Mouse (Mus musculus): ENCODE data around the gene BC067074. TPM values are rescaled to one million over a fixed set of nuclear protein-coding genes. Genes with fewer than 3 reads are reported as not detected.

Gene BC067074
- total RNA-seq, 1 experiment from 2014 or later: 0.40 TPM

DNA sequence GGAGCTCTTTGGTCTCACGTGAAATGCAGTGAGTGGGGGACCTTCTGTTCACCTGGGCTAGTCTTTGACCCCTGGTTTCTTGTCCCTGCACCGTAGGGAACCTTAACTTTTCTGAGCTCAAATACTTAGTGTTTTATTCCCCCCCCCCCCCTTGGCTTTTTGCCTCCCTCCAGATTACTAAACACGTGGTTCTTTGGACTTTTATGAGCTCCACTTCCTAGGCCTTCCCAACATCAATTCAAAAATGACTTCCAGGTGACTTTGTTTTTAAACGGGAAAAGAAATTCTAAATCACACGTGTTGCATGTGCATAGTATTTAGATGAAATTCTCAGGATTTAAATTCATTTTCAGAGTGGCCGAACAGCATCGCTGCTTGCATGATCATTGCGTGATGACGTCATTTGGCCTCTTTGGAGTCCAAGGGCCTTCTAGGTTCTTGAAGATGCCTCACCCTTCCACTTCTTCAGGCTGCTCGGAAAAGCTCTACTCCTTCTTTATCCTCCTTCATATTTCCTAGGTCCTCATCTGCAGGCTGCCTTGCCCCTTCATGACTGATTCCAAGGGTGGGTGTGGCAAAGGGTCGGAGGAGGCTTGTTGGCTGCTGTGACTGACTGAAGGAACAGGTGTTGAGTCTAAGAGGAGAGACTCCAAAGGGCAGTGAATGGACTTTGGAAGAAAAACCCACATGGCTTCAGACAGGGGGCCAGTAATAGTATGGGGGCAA lies 911 bp downstream of the BC067074 start:
- ATAC-seq (replicated peaks in 1 of 2; ENCODE audit: insufficient read depth in 1 of 2, low FRiP score in 2 of 2, low TSS enrichment in 1 of 2, low read depth in 1 of 2, poor library complexity in 2 of 2, severe bottlenecking in 2 of 2): no peak

DNA sequence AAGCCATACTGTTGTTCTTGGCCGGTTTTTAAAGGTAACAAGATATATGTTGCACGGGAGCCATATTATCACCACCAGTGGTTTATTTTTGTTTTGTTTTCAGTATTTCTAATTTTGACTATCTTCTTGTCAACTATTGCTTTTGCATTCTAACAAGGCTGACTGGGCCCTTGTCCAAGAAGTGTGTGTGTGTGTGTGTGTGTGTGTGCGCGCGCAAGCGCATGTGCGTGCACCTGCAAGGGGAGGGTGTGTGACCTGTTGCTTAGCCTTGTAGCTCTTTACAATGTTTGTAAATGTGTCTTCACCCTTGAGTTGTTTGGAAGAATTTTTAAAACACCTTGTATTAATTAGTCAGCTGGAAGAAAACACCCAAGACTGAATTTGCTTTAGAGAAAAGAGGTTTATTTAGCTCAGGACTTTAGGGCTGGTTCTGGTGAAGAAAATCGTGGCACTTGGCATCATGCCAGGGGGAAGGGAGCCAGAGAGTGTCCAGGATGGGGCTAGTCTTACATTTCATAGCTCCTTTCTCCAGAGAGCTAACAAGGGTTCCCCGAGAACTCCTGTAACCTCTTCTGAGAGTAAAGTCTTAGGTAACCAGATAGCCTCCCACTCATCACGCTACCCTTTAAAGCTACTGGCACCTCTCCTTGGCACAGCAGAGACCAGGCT lies 3.0 kb downstream of the BC067074 start:
- no peak for ATAC-seq (replicated peaks in 1 of 2; ENCODE audit: insufficient read depth in 1 of 2, low FRiP score in 2 of 2, low TSS enrichment in 1 of 2, low read depth in 1 of 2, poor library complexity in 2 of 2, severe bottlenecking in 2 of 2)

DNA sequence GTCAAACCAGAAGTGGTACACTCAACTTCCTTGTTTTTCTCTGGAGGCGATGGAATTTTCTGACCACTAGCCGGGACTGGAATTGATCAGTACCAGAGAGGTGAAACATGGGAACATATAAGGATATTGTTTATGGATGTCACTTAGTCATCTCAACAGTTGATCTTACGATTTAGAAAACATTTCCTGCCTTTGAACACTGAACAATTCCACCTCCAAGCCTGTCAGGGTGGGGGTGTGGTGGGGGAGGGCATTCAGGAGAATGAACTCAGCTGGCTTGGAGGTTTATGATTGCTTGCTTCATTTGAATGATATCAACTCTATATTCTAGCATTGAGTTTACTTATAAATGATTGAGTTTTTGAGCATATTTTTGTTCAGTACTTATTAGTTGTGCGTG lies 13.6 kb downstream of the BC067074 start:
- no peak for ATAC-seq (replicated peaks in 1 of 2; ENCODE audit: insufficient read depth in 1 of 2, low FRiP score in 2 of 2, low TSS enrichment in 1 of 2, low read depth in 1 of 2, poor library complexity in 2 of 2, severe bottlenecking in 2 of 2)

DNA sequence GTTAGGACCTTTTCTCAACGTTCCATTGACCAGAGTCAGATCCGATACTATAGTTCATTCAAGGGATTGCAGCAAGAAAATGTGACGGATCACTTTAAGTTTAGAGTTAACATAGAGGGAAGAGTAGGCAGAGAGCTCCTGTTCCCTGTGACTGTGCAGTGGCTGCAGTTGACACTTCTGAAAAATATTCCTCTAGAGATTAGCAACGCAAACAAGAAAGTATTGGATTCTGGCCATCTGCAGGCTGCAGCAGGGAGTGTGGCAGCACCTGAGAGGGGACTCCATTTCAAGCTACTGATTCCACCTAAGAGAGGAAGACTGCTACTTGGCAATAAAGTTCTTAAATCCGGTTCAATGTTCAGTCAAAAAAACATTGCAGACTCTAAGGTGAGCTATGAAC lies 26.6 kb downstream of the BC067074 start:
- no peak for ATAC-seq (replicated peaks in 1 of 2; ENCODE audit: insufficient read depth in 1 of 2, low FRiP score in 2 of 2, low TSS enrichment in 1 of 2, low read depth in 1 of 2, poor library complexity in 2 of 2, severe bottlenecking in 2 of 2)

DNA sequence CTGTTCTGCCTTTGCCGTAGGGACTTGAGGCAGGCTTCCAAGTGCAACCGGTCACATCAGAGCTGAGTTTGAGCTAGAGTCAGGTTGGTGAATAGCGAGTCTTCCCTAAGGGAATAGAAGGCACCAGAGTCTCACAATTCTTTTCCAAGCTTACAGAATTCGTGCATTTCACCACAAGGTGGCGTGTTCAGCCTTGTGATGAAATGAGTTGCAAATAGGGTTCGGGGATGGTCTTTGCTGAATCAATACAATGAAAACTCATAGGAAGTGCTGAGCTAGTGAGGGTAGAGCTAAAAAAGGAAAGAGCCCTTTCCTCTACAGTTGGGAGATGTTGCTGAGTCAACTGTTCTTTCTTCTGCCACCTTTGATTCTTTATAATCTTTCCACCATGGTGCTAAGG lies 29.0 kb downstream of the BC067074 start:
- ATAC-seq (replicated peaks in 1 of 2; ENCODE audit: insufficient read depth in 1 of 2, low FRiP score in 2 of 2, low TSS enrichment in 1 of 2, low read depth in 1 of 2, poor library complexity in 2 of 2, severe bottlenecking in 2 of 2): peak; percentile 45 to 56; a peak in 2 of 4 replicates

DNA sequence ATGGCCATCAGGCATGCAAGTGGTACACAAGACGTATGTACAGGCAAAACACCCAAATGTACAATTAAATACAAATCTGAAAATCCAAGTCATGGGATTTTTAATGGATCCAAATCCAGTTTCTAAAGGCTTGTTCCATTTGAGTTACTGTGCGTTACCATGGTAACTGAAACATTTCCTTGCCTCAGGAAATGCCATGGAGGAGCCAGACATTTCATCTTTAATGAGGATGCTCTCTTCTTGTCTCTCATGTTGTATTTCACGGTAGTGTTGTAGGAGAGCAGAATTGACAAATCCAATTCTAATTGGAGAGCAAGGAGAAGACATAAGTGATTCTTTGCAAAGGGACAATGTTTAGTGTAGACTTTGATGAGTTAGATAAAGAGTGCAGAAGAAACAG lies 31.3 kb downstream of the BC067074 start:
- ATAC-seq (replicated peaks in 1 of 2; ENCODE audit: insufficient read depth in 1 of 2, low FRiP score in 2 of 2, low TSS enrichment in 1 of 2, low read depth in 1 of 2, poor library complexity in 2 of 2, severe bottlenecking in 2 of 2): no peak

DNA sequence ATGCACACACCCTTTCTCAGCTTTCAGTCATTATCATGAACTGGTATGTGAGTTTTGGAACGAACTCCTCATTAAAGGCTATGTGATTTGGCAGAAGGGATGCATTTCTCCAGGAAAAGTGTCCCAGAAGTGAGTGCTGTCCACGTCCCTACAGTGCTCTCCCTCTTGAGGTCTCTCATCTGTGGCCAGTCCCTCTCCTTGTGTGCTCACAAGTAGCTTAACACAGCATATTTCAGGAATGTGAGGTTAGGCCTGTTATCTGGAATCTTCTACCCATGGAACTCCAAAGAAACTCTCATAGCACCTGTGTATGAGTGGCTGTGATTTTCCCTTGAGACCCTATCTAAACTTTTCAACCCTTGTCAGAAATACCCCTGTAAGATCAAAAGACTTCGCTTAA lies 32.7 kb downstream of the BC067074 start:
- no peak for ATAC-seq (replicated peaks in 1 of 2; ENCODE audit: insufficient read depth in 1 of 2, low FRiP score in 2 of 2, low TSS enrichment in 1 of 2, low read depth in 1 of 2, poor library complexity in 2 of 2, severe bottlenecking in 2 of 2)

DNA sequence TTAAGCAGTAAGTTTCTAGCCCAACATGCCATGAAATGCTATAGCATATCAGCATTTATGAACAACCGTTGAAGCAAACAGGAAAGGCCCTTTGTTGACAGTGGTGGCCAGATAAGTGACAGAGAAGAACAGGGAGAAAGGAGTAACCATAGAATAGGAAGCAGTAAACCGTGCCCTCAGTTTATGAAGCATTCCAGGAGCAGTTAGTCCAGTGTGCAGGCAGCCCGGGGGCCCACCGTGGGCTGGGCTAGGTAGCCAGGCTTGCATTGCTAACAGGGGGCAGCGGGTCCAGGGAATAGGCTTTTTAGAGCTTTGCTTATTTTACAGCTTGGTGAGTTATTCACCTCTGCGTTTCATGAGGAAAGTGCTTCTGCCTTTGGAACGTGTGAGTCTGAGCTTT lies 39.3 kb downstream of the BC067074 start:
- no peak for ATAC-seq (replicated peaks in 1 of 2; ENCODE audit: insufficient read depth in 1 of 2, low FRiP score in 2 of 2, low TSS enrichment in 1 of 2, low read depth in 1 of 2, poor library complexity in 2 of 2, severe bottlenecking in 2 of 2)

DNA sequence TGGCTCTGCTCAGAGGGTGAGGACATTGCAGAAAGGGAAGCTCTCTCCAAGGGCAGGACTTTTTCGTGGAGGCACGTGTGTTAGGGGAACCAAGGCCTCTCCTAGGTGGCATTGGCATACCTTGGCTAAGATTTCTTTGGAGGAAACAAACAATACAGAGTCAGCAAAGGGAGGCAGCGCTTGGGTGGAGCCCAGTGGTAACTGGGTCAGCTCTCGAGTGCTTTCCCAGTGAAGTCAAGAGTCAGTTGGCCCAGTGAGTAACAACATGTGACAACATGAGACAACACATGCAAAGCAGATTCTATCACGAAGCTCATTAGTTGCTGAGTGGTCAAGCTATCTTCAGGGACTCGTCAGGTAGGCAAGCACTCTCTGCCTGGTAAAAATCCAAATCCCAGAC lies 40.4 kb downstream of the BC067074 start:
- 0 out of 4 replicates have a peak, but pooled peaks have one; percentile 12 to 17 for ATAC-seq (replicated peaks in 1 of 2; ENCODE audit: insufficient read depth in 1 of 2, low FRiP score in 2 of 2, low TSS enrichment in 1 of 2, low read depth in 1 of 2, poor library complexity in 2 of 2, severe bottlenecking in 2 of 2)

DNA sequence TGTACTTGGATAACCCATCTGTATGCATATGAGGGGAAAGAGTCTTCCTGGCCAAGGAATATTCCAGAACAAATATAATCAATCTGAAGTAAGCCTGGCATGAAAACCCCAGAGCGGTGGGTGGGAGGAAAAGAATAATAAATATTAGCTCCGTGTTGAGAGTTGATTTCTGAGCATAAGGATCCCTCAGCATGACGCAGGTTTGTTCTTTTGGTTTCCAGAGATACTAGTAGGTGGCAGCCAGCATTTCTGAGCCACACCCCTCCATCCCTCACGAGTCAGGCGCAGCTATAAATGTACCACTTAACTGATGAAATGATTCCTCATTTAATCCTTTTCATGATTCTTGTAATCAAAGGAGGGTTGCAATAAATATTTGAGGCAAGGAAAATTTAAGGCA lies 41.0 kb downstream of the BC067074 start:
- ATAC-seq (replicated peaks in 1 of 2; ENCODE audit: insufficient read depth in 1 of 2, low FRiP score in 2 of 2, low TSS enrichment in 1 of 2, low read depth in 1 of 2, poor library complexity in 2 of 2, severe bottlenecking in 2 of 2): no peak

DNA sequence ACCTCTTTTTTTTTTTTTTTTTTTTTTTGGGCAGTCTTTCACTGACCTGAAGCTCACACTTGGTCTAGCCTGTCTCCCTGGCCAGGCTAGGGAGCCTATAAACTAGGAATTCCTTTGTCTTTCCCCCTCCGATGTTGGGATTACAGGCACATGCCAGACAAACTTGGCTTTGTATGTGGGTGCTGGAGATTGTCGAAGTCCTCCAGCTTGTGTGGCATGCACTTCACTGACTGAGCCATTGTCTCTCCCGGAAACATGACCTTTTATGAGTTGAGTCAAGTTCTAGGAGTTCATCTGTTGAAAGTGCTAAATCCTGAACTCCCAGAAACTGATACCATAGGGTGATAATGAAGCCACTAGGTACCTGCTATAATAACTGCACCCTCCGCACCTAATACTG lies 41.8 kb downstream of the BC067074 start:
- no peak for ATAC-seq (replicated peaks in 1 of 2; ENCODE audit: insufficient read depth in 1 of 2, low FRiP score in 2 of 2, low TSS enrichment in 1 of 2, low read depth in 1 of 2, poor library complexity in 2 of 2, severe bottlenecking in 2 of 2)

DNA sequence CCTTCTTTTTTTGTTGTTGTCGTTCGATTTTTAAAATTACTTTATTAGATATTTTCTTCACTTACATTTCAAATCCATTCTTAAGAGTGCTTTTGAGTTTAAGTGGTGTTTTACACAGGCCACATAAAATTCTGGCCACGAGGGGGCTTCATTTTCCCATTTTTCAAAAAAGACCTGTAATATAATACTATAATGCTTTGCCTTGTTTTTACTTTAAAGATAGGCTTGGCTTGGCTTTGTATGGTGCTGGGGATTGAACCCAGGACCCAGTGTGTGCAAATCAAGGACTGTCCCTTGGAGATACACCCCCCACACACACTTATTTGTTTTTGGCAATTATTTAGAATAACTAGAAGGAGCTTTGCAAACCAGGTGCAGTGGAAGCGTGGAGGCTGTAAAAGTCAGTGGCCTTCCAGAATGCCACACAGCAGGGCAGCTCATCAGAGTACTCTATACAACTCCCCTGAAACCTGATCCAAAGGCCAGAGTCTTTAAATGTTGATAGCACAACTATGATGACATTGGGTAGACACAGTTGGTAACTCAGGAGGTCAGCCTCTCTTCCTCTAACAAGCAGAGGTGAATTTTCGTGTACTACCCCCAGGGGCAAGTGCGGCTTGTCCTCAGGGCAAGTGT lies 44.4 kb downstream of the BC067074 start:
- ATAC-seq (replicated peaks in 1 of 2; ENCODE audit: insufficient read depth in 1 of 2, low FRiP score in 2 of 2, low TSS enrichment in 1 of 2, low read depth in 1 of 2, poor library complexity in 2 of 2, severe bottlenecking in 2 of 2): no peak

DNA sequence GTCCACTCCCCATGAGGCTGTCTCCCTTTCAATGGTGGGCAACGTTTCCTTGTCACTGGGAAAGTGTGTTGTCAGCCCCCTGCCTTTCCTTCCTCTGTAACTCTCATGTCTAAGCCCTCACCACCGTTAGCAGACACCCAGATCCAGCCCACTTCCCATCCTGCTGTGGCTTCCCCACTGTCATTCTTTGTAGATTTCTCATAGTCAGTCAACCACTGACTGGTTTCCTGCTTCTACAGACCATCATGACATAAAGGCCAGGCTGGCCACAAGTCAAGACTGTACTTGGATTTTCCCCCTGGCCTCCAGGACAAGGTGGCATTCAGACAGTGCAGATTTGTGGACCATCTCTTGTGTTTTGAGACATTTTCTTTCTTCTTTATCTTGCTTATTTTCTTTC lies 47.7 kb downstream of the BC067074 start:
- peak; percentile 46 to 67 for ATAC-seq (replicated peaks in 1 of 2; ENCODE audit: insufficient read depth in 1 of 2, low FRiP score in 2 of 2, low TSS enrichment in 1 of 2, low read depth in 1 of 2, poor library complexity in 2 of 2, severe bottlenecking in 2 of 2)

DNA sequence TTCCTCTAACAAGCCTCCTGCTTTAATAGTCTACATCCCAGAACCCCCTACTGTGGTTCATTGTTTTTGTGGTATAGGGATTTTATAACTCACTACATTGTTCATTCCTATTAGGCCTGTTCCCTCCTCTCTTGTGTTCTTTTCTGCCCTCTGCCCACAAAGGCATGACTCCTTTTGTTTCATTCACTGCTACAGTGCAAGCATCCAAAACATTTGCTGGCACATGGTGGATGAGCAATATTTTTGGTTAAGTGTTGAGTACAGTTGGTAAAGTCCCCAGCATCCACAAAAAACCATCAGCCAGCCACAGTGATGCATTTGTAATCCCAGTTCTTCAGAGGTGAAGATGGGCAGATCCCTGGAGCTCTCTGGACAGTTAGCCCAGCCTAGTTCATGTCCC lies 48.2 kb downstream of the BC067074 start:
- ATAC-seq (replicated peaks in 1 of 2; ENCODE audit: insufficient read depth in 1 of 2, low FRiP score in 2 of 2, low TSS enrichment in 1 of 2, low read depth in 1 of 2, poor library complexity in 2 of 2, severe bottlenecking in 2 of 2): no peak

DNA sequence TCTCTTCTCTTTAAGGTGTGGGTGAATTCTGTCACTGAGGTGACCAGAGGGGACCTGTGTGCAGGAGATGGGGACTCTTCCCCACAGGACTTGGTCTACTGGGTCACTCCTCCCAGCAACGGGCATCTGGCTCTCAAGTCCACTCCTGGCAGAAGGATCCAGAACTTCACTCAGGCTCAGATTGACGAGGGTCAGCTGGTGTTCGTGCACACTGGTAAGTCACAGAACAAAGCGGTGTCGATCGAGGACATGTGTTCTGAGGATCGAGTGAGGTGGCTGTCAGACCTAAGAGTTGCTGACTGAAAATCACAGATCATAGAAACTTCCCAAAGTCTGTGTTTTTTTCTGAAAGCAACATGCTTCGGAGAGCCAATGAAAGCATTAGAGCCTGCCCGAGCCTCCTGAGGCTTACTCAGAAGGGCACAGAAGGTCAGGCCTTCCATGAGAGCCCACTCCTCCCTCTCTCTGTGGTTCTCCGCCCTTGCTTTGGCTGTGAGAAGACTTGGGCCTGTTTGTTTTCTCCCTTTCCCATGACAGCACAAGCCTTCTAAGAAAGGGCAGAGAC lies 49.5 kb downstream of the BC067074 start:
- no peak for ATAC-seq (replicated peaks in 1 of 2; ENCODE audit: insufficient read depth in 1 of 2, low FRiP score in 2 of 2, low TSS enrichment in 1 of 2, low read depth in 1 of 2, poor library complexity in 2 of 2, severe bottlenecking in 2 of 2)

DNA sequence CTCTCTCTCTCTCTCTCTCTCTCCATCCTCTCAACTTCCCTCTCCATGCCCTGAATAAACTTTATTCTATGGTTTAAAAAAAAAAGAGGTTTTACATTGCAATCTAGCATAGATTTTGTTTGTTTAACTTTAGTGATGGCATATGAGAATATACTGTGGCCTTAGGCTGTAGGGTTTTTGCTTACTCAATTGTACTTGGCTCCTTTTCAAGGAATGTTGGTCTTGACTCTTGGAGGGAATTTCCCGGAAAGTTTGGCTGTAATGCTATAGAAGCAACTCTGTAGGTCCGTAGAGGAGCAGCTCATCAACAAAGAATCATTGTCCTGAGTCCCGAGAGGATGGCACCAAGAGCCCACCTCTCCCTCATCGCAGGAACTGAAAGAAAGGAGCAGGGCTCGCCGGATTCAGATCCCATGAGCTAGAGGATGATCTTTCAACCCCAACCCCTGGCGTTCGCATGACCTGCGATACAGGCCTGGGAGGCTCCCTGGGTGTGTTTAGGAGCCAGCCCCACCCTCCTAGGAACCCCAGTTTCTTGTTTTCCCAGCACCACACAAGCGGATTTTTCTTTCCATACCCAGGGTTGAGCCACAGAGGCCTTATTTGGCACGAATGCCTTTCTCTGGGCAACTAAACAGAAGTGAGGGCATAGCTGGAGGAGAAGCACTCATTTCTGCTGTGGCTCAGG lies 57.9 kb downstream of the BC067074 start:
- no peak for ATAC-seq (replicated peaks in 1 of 2; ENCODE audit: insufficient read depth in 1 of 2, low FRiP score in 2 of 2, low TSS enrichment in 1 of 2, low read depth in 1 of 2, poor library complexity in 2 of 2, severe bottlenecking in 2 of 2)

DNA sequence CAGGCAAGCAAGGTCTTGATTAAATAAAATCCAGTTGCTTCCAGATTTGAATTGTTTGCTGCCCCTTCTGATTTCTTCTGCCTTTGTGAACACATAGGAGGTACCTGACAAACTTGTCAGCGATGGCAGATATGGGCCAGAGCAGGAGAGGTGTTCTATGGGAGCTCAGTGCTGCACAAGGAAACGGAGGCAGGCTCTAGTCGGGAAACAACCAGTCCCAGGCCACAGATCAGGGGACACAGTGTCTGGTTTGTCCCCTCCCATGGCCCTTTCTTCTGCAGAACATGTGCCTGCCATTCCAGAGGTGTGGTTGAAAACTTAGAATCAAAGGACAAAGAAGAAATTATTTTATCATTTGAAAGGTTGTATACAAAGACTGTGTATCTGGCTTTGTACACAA lies 60.6 kb downstream of the BC067074 start:
- no peak for ATAC-seq (replicated peaks in 1 of 2; ENCODE audit: insufficient read depth in 1 of 2, low FRiP score in 2 of 2, low TSS enrichment in 1 of 2, low read depth in 1 of 2, poor library complexity in 2 of 2, severe bottlenecking in 2 of 2)

DNA sequence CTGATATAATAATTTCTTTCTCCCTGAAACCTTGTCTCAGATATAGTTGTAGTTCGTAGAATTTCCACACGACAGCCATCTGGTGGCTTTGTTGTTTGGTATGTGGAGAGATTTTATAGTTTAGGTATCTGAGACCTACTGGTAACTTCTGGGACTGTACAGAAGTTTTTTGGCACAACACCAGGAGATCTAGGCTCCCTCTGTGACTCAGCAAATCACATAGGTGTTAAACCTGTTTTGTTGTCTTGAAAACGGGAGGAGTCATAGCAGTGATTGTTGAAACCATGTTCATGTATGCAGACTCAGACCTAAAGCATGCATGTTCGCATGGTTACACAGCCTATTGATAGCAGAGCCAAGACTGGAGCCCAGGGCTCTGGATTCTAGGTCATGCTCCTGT lies 61.0 kb downstream of the BC067074 start:
- no peak for ATAC-seq (replicated peaks in 1 of 2; ENCODE audit: insufficient read depth in 1 of 2, low FRiP score in 2 of 2, low TSS enrichment in 1 of 2, low read depth in 1 of 2, poor library complexity in 2 of 2, severe bottlenecking in 2 of 2)

Data from hematopoietic stem cell, adult 5-6 weeks (primary cell).